Mouse (Mus musculus): ENCODE data around the gene Gucy2c. TPM values are rescaled to one million over a fixed set of nuclear protein-coding genes. Genes with fewer than 3 reads are reported as not detected.

Gucy2c gene
- polyA plus RNA-seq, 2 experiments = 0.06 to 0.11 TPM

- H3K27me3 ChIP-seq (ENCODE audit: control insufficient read depth, insufficient read depth, low read length) = no peaks in the 10 kb centered on the region; the same call in 1 of the 2 replicates
- no peaks in the 10 kb centered on the region for H3K9me3 ChIP-seq (ENCODE audit: control insufficient read depth, low read length)
- TF ChIP-seq EP300 (IDR thresholded peaks at IDR 0.05; ENCODE audit: low read depth) = no peak
- TF ChIP-seq CTCF (IDR thresholded peaks at IDR 0.05; ENCODE audit: low read depth) = no peak
- no peak for ATAC-seq (ENCODE audit: insufficient read depth)
- 64% methylated on average over 7 of the region's 7 CpGs for WGBS (ENCODE audit: insufficient replicate concordance)
- no peak overlapping the region for H3K4me3 ChIP-seq (ENCODE audit: insufficient read depth in 1 of 2, low read depth in 2 of 2, low read length in 2 of 2)
- H3K9ac ChIP-seq (replicated peaks) = no peak overlapping the region
- no peaks in the 10 kb centered on the region for H3K4me1 ChIP-seq (replicated peaks; ENCODE audit: control insufficient read depth in 2 of 2, insufficient read depth in 2 of 2, low read length in 1 of 2)
- no peak overlapping the region for H3K4me2 ChIP-seq (ENCODE audit: low read depth)
- no peaks in the 10 kb centered on the region for H3K36me3 ChIP-seq (replicated peaks; ENCODE audit: control insufficient read depth, insufficient read depth, low read depth)
- no peak for DNase-seq (ENCODE audit: low read depth in 3 of 3, low spot score in 3 of 3)
- no peak overlapping the region for H3K27ac ChIP-seq
These were observed 11.7 kb downstream of the Gucy2c start for GRCm38 (mm10) chr6:136769859-136770258.

- Histone ChIP-seq H3K9me3 (ENCODE audit: control insufficient read depth, low read length) (no peaks in the 10 kb centered on the region), H3K4me3 (ENCODE audit: insufficient read depth in 1 of 2, low read depth in 2 of 2, low read length in 2 of 2) (no peak overlapping the region), H3K4me1 (replicated peaks; ENCODE audit: control insufficient read depth in 2 of 2, insufficient read depth in 2 of 2, low read length in 1 of 2) (no peaks in the 10 kb centered on the region), H3K27ac (no peak overlapping the region), H3K9ac (replicated peaks) (no peak overlapping the region), H3K36me3 (replicated peaks; ENCODE audit: control insufficient read depth, insufficient read depth, low read depth) (no peaks in the 10 kb centered on the region), H3K27me3 (ENCODE audit: control insufficient read depth, insufficient read depth, low read length) (no peaks in the 10 kb centered on the region; the same call in 1 of the 2 replicates), H3K4me2 (ENCODE audit: low read depth) (no peak overlapping the region)
- 58% methylated on average over 8 of the region's 8 CpGs for WGBS (ENCODE audit: insufficient replicate concordance)
- TF ChIP-seq CTCF (IDR thresholded peaks at IDR 0.05; ENCODE audit: low read depth) (no peak), EP300 (IDR thresholded peaks at IDR 0.05; ENCODE audit: low read depth) (no peak)
- ATAC-seq (ENCODE audit: insufficient read depth) (no peak), DNase-seq (ENCODE audit: low read depth in 3 of 3, low spot score in 3 of 3) (no peak)
These were observed 12.4 kb downstream of the Gucy2c start for GRCm38 (mm10) chr6:136769143-136769542.

GRCm38 (mm10) chr6:136763912-136764311 lies 17.7 kb downstream of the Gucy2c start:
- 23% methylated on average over 1 of the region's 1 CpGs for WGBS (ENCODE audit: insufficient replicate concordance)

GRCm38 (mm10) chr6:136750567-136750966 lies 31.0 kb downstream of the Gucy2c start:
- H3K4me2 ChIP-seq (ENCODE audit: low read depth) = no peak overlapping the region
- no peak for ATAC-seq (ENCODE audit: insufficient read depth)
- DNase-seq (ENCODE audit: low read depth in 3 of 3, low spot score in 3 of 3) = no peak
- TF ChIP-seq EP300 (IDR thresholded peaks at IDR 0.05; ENCODE audit: low read depth) (no peak), CTCF (IDR thresholded peaks at IDR 0.05; ENCODE audit: low read depth) (no peak)
- H3K9me3 ChIP-seq (ENCODE audit: control insufficient read depth, low read length) = no peaks in the 10 kb centered on the region
- no peak overlapping the region for H3K27ac ChIP-seq
- no peak overlapping the region for H3K4me3 ChIP-seq (ENCODE audit: insufficient read depth in 1 of 2, low read depth in 2 of 2, low read length in 2 of 2)
- H3K9ac ChIP-seq (replicated peaks) = no peak overlapping the region
- WGBS (ENCODE audit: insufficient replicate concordance) = 70% methylated on average over 11 of the region's 11 CpGs
- no peaks in the 10 kb centered on the region for H3K4me1 ChIP-seq (replicated peaks; ENCODE audit: control insufficient read depth in 2 of 2, insufficient read depth in 2 of 2, low read length in 1 of 2)
- H3K36me3 ChIP-seq (replicated peaks; ENCODE audit: control insufficient read depth, insufficient read depth, low read depth) = no peaks in the 10 kb centered on the region
- H3K27me3 ChIP-seq (ENCODE audit: control insufficient read depth, insufficient read depth, low read length) = no peaks in the 10 kb centered on the region

More at GRCm38 (mm10) chr6:136763912-136764311, 17.7 kb downstream of the Gucy2c start:
- no peaks in the 10 kb centered on the region; a peak in 1 of 4 replicates for H3K4me1 ChIP-seq (replicated peaks; ENCODE audit: control insufficient read depth in 2 of 2, insufficient read depth in 2 of 2, low read length in 1 of 2)
- H3K36me3 ChIP-seq (replicated peaks; ENCODE audit: control insufficient read depth, insufficient read depth, low read depth) = no peaks in the 10 kb centered on the region
- no peak overlapping the region for H3K27ac ChIP-seq
- no peaks in the 10 kb centered on the region for H3K27me3 ChIP-seq (ENCODE audit: control insufficient read depth, insufficient read depth, low read length)
- H3K4me3 ChIP-seq (ENCODE audit: insufficient read depth in 1 of 2, low read depth in 2 of 2, low read length in 2 of 2) = no peak overlapping the region
- TF ChIP-seq EP300 (IDR thresholded peaks at IDR 0.05; ENCODE audit: low read depth) (no peak), CTCF (IDR thresholded peaks at IDR 0.05; ENCODE audit: low read depth) (no peak)
- H3K9ac ChIP-seq (replicated peaks) = no peak overlapping the region
- no peak overlapping the region for H3K4me2 ChIP-seq (ENCODE audit: low read depth)
- ATAC-seq (ENCODE audit: insufficient read depth) (no peak), DNase-seq (ENCODE audit: low read depth in 3 of 3, low spot score in 3 of 3) (no peak)
- no peaks in the 10 kb centered on the region for H3K9me3 ChIP-seq (ENCODE audit: control insufficient read depth, low read length)

- Histone ChIP-seq H3K4me3 (ENCODE audit: insufficient read depth in 1 of 2, low read depth in 2 of 2, low read length in 2 of 2) (no peak overlapping the region), H3K4me2 (ENCODE audit: low read depth) (no peak overlapping the region), H3K27me3 (ENCODE audit: control insufficient read depth, insufficient read depth, low read length) (no peaks in the 10 kb centered on the region), H3K4me1 (replicated peaks; ENCODE audit: control insufficient read depth in 2 of 2, insufficient read depth in 2 of 2, low read length in 1 of 2) (peaks cover 0 to 4% of the 10 kb centered on the region in 2 experiments; a peak in 1 of 4 replicates), H3K9ac (replicated peaks) (no peak overlapping the region), H3K36me3 (replicated peaks; ENCODE audit: control insufficient read depth, insufficient read depth, low read depth) (no peaks in the 10 kb centered on the region), H3K27ac (no peak overlapping the region), H3K9me3 (ENCODE audit: control insufficient read depth, low read length) (no peaks in the 10 kb centered on the region)
- DNase-seq (ENCODE audit: low read depth in 3 of 3, low spot score in 3 of 3) (no peak), ATAC-seq (ENCODE audit: insufficient read depth) (no peak)
- TF ChIP-seq EP300 (IDR thresholded peaks at IDR 0.05; ENCODE audit: low read depth) = no peak
- no peak for TF ChIP-seq CTCF (IDR thresholded peaks at IDR 0.05; ENCODE audit: low read depth)
- WGBS (ENCODE audit: insufficient replicate concordance) = 20% methylated on average over 5 of the region's 5 CpGs
These were observed 36.0 kb downstream of the Gucy2c start for GRCm38 (mm10) chr6:136745586-136745985.

Data from liver, embryonic 14.5 days (tissue).